Mouse (Mus musculus) kidney, adult 11 months (tissue): ENCODE measurements around the gene Gnao1.

Experiments used
- DNase-seq: peaks from one replicate; pipeline ENCODE4 v3.0.0; 2022

The Gnao1 gene

GRCm38 (mm10) chr8:94011076-94012012 is 201.6 kb downstream of the Gnao1 start:
- DNase-seq: peak; percentile 11

- DNase-seq: peak; percentile 55
Measured at GRCm38 (mm10) chr8:94012013-94012951, 202.5 kb downstream of the Gnao1 start, which contains the start of gene Amfr. TSS of gene Amfr (minus strand) at chr8:94012842.

- no peak for DNase-seq
Measured at GRCm38 (mm10) chr8:94013026-94013612, 203.4 kb downstream of the Gnao1 start.
